Mouse (Mus musculus): ENCODE measurements around the gene Gcgr. TPM values are rescaled to one million over a fixed set of nuclear protein-coding genes. Genes with fewer than 3 reads are reported as not detected.

Gene Gcgr
- polyA plus RNA-seq, 1 experiment: not detected

- TF ChIP-seq GATA1 (IDR thresholded peaks at IDR 0.05; ENCODE audit: low read length): no peak
Observed at GRCm38 (mm10) chr11:120518558-120518957, 11.9 kb upstream of the Gcgr start.

GRCm38 (mm10) chr11:120519738-120520137, 10.8 kb upstream of the Gcgr start:
- TF ChIP-seq GATA1 (IDR thresholded peaks at IDR 0.05; ENCODE audit: low read length): no peak

GRCm38 (mm10) chr11:120520498-120520897, 10.0 kb upstream of the Gcgr start:
- no peak for TF ChIP-seq GATA1 (IDR thresholded peaks at IDR 0.05; ENCODE audit: low read length)

GRCm38 (mm10) chr11:120520967-120521540, 9.4 kb upstream of the Gcgr start:
- TF ChIP-seq GATA1 (IDR thresholded peaks at IDR 0.05; ENCODE audit: low read length): no peak

GRCm38 (mm10) chr11:120522581-120522980, 7.9 kb upstream of the Gcgr start:
- TF ChIP-seq GATA1 (IDR thresholded peaks at IDR 0.05; ENCODE audit: low read length): no peak

- no peak for TF ChIP-seq GATA1 (IDR thresholded peaks at IDR 0.05; ENCODE audit: low read length)
Observed at GRCm38 (mm10) chr11:120525959-120526358, 4.5 kb upstream of the Gcgr start.

- no peak for TF ChIP-seq GATA1 (IDR thresholded peaks at IDR 0.05; ENCODE audit: low read length)
Observed at GRCm38 (mm10) chr11:120527690-120528354, 2.7 kb upstream of the Gcgr start.

GRCm38 (mm10) chr11:120528903-120529302, 1.6 kb upstream of the Gcgr start:
- no peak for TF ChIP-seq GATA1 (IDR thresholded peaks at IDR 0.05; ENCODE audit: low read length)

GRCm38 (mm10) chr11:120531646-120532045, 1.1 kb downstream of the Gcgr start:
- no peak for TF ChIP-seq GATA1 (IDR thresholded peaks at IDR 0.05; ENCODE audit: low read length)

GRCm38 (mm10) chr11:120534093-120534492, 3.6 kb downstream of the Gcgr start:
- no peak for TF ChIP-seq GATA1 (IDR thresholded peaks at IDR 0.05; ENCODE audit: low read length)

GRCm38 (mm10) chr11:120535145-120535544, 4.6 kb downstream of the Gcgr start:
- no peak for TF ChIP-seq GATA1 (IDR thresholded peaks at IDR 0.05; ENCODE audit: low read length)

GRCm38 (mm10) chr11:120535804-120536203, 5.3 kb downstream of the Gcgr start:
- TF ChIP-seq GATA1 (IDR thresholded peaks at IDR 0.05; ENCODE audit: low read length): no peak

- no peak for TF ChIP-seq GATA1 (IDR thresholded peaks at IDR 0.05; ENCODE audit: low read length)
Observed at GRCm38 (mm10) chr11:120538485-120538884, 8.0 kb downstream of the Gcgr start.

- TF ChIP-seq GATA1 (IDR thresholded peaks at IDR 0.05; ENCODE audit: low read length): no peak
Observed at GRCm38 (mm10) chr11:120538955-120539284, 8.4 kb downstream of the Gcgr start.

- no peak for TF ChIP-seq GATA1 (IDR thresholded peaks at IDR 0.05; ENCODE audit: low read length)
Observed at GRCm38 (mm10) chr11:120539285-120540014, 9.0 kb downstream of the Gcgr start.

- TF ChIP-seq GATA1 (IDR thresholded peaks at IDR 0.05; ENCODE audit: low read length): no peak
Observed at GRCm38 (mm10) chr11:120541907-120542306, 11.4 kb downstream of the Gcgr start.

- TF ChIP-seq GATA1 (IDR thresholded peaks at IDR 0.05; ENCODE audit: low read length): no peak
Observed at GRCm38 (mm10) chr11:120542376-120542775, 11.9 kb downstream of the Gcgr start.
